Mouse (Mus musculus): ENCODE data around the gene Dnajc16.
"Not testable (repeated sequence)": the region's sequence is repeated elsewhere in the genome, so short reads cannot be mapped to it uniquely, and the experiment has no call there.

The Dnajc16 gene

GRCm38 (mm10) chr4:141796356-141796755 is 5.6 kb upstream of the Dnajc16 start:
- DNase-seq (ENCODE audit: low read depth, low spot score) = no peak

GRCm38 (mm10) chr4:141794152-141794535 is 3.4 kb upstream of the Dnajc16 start:
- DNase-seq (ENCODE audit: low read depth, low spot score) = no peak

GRCm38 (mm10) chr4:141793282-141794151 is 2.8 kb upstream of the Dnajc16 start, which contains the start of gene Casp9:
Gene Casp9, plus strand, starts transcription at chr4:141793612.
- DNase-seq (ENCODE audit: low read depth, low spot score) = peak; percentile 85

- no peak for DNase-seq (ENCODE audit: low read depth, low spot score)
Measured at GRCm38 (mm10) chr4:141792554-141793281, 2.0 kb upstream of the Dnajc16 start.

GRCm38 (mm10) chr4:141791951-141792350 is 1.2 kb upstream of the Dnajc16 start:
- no peak for DNase-seq (ENCODE audit: low read depth, low spot score)

- no peak for DNase-seq (ENCODE audit: low read depth, low spot score)
Measured at GRCm38 (mm10) chr4:141791486-141791885, 755 bp upstream of the Dnajc16 start.

GRCm38 (mm10) chr4:141789564-141790218 is 1.0 kb downstream of the Dnajc16 start:
- DNase-seq (ENCODE audit: low read depth, low spot score) = no peak

- DNase-seq (ENCODE audit: low read depth, low spot score) = no peak
Measured at GRCm38 (mm10) chr4:141787462-141787861, 3.3 kb downstream of the Dnajc16 start.

- DNase-seq (ENCODE audit: low read depth, low spot score) = no peak
Measured at GRCm38 (mm10) chr4:141787046-141787445, 3.7 kb downstream of the Dnajc16 start.

GRCm38 (mm10) chr4:141786141-141786540 is 4.6 kb downstream of the Dnajc16 start:
- no peak for DNase-seq (ENCODE audit: low read depth, low spot score)

GRCm38 (mm10) chr4:141784835-141785234 is 5.9 kb downstream of the Dnajc16 start:
- no peak for DNase-seq (ENCODE audit: low read depth, low spot score)

- no peak for DNase-seq (ENCODE audit: low read depth, low spot score)
Measured at GRCm38 (mm10) chr4:141781201-141781985, 9.3 kb downstream of the Dnajc16 start.

- DNase-seq (ENCODE audit: low read depth, low spot score) = no peak
Measured at GRCm38 (mm10) chr4:141779828-141780227, 10.9 kb downstream of the Dnajc16 start.

- not testable (repeated sequence) for DNase-seq (ENCODE audit: low read depth, low spot score)
Measured at GRCm38 (mm10) chr4:141773019-141773418, 17.7 kb downstream of the Dnajc16 start.

GRCm38 (mm10) chr4:141771823-141772222 is 18.9 kb downstream of the Dnajc16 start:
- DNase-seq (ENCODE audit: low read depth, low spot score) = no peak

GRCm38 (mm10) chr4:141769501-141770160 is 21.1 kb downstream of the Dnajc16 start:
- DNase-seq (ENCODE audit: low read depth, low spot score) = no peak

GRCm38 (mm10) chr4:141767353-141768036 is 23.2 kb downstream of the Dnajc16 start:
- DNase-seq (ENCODE audit: low read depth, low spot score) = no peak

- DNase-seq (ENCODE audit: low read depth, low spot score) = peak; percentile 26
Measured at GRCm38 (mm10) chr4:141766668-141767352, 23.9 kb downstream of the Dnajc16 start.

GRCm38 (mm10) chr4:141766316-141766667 is 24.4 kb downstream of the Dnajc16 start:
- no peak for DNase-seq (ENCODE audit: low read depth, low spot score)

- DNase-seq (ENCODE audit: low read depth, low spot score) = no peak
Measured at GRCm38 (mm10) chr4:141765008-141765407, 25.7 kb downstream of the Dnajc16 start.

Data from brain, embryonic 18.5 days (tissue).